Mouse (Mus musculus) heart, adult 8-10 months (tissue): Measurements from ENCODE around the gene Als2. TPM values are rescaled to one million over a fixed set of nuclear protein-coding genes. Genes with fewer than 3 reads are reported as not detected.

Experiments
- DNase-seq: peaks from one replicate; pipeline ENCODE4 v3.0.0; 2022; ENCODE audit warnings: low spot score
- total RNA-seq, 4 experiments: library from RNA; stranded (reverse); gene quantifications; 2 replicates each; pipeline ENCODE4 v1.2.4; 2022

Als2 gene
- 10 to 100 TPM; 10.6 to 10.9 (median 10.7) TPM for total RNA-seq

DNA sequence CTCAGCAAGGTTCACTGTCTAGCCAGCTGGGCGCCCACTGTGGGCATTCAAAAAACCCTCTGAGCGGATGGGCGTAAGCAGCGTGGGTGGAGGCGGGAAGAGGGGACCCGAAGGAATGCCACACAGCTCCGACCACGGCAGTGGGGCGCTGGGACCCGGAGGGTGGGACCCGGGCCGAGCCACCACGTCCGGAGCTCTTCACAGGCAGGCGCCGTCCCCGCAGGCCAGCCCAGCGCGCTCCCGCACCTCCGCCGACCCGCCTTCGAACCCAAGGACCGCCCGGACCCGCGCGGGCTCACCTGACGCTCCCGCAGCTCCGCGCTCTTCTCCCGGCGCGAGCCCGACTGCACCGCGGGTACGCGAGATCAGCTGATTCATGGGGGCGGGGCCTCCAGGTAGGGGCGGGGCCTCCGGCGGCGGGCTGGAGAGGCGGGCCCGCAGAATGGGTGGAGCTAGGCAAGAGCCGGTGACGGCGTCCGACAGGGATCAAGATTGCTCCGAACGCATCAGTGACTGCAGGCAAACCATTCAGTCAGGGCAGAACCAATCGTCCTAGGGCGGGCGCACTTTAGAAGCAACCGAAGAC is at the start of gene Als2:
Gene Als2 (minus strand): TSS at position 376 of the 586 bp plus-strand sequence.
- peak; percentile 97 for DNase-seq

DNA sequence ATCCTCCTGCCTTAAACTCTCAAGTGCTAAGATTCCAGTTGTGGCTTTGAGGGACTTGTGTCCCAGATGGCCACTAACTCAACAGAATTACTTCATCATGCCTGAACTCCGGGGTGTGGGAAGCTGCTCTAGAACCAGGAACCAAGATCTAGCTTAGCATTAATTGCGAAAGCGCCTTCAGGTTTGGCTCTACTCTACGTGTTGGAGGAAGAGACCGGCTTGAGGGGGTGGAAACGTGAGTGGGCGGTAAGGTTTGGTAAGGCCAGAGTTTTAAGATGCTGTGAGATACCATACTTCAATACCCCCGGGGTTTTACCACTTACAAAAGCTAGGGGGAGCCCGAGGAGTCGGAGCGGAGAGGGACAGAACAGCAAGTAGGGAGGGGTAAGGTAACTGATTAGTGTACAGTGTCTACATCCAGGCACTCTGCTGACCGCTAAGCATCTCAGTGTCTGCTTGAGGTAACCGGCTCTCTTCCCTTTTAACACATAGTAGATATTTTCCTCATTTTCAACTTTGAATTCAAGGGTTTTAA is 49.4 kb upstream of the Als2 start:
- no peak for DNase-seq

DNA sequence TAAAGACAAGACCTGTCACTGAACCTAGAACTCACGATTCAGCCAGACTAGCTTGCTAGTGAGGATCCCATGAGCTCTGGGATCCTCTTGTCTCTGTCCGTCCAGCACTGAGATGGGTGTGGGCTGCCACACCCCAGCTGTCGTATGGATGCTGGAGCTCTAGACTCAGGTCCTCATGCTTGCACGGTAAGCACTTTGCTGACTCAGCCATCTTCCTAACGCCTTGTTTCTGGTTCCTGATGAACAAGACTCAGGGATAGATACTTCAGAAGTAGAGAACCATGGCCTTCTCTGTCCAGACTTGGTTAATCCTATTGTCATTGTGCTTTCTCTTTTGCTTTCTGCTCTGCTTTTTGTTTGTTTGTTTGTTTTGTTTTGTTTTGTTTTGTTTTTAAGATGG is 48.8 kb upstream of the Als2 start:
- DNase-seq = no peak

DNA sequence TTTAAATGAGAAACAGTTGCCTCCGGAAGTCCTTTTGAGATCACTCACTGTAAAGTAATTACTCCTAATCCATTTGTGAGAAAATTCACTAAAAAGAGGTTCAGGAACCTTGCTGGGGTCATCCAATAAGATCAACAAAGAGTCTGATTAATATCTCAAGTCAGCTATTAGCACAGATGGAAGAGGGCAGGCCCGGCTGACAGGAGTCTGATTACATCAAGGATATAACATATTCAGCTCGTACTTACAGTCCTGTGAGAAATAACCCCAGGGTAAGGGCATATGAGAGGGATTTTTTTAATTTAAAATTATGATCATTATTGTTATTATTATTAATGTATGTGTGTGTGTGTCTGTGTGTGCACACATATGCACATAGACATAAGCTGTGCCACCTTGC is 35.2 kb upstream of the Als2 start:
- no peak for DNase-seq

DNA sequence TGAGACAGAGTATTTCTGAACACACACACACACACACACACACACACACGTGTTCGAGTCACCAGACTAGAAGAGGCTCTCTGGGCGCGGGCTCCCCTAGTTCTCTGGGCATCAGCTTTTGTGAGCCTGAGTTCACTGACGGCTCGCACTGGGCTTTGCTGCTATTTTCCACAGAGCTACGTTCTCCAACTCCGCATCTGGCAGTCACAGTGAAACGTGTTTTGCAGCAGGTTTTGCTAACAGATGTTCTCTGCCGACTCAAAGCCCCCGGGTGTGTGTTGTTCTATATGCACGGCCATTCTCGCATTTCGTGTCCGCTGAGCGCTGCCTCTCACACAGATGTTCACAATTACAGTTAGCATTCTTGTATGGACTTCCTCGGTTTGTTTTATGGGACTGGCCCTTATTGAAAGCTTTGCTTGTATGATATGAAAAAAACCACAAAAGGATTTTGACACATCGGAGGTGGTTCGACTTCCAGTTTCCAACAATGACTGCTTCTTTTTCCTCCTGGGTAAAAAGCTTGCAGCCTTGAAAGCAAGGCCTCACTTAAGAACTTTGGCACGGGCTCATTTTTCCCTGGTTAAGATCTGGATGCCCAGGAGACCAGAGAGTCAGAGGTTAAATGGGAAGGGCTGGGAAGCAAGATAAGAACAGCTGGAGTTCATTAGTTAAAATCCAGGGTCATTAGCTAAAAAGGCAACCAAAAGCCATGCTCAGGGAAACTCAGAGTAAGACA is 33.1 kb upstream of the Als2 start:
- DNase-seq = peak; percentile 21

DNA sequence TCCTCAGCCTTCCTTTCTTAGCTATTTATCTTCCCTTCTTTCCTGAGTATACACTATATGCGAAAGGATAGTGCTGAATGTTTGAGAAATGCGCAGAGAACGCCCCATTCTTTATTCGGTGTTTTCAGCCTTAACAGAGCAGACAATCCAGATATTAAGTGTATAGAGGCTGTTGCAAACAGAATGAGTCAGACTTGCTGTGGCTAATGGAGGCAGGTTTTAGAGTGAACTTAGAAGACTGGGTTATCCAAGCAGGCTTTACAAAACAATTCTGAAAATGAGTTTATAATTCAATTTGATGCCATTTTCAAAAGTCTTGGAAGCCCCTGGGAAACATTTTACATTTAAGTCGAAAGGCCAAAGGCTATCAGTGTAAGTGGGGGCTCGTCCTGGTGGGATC is 32.4 kb upstream of the Als2 start:
- DNase-seq = no peak

DNA sequence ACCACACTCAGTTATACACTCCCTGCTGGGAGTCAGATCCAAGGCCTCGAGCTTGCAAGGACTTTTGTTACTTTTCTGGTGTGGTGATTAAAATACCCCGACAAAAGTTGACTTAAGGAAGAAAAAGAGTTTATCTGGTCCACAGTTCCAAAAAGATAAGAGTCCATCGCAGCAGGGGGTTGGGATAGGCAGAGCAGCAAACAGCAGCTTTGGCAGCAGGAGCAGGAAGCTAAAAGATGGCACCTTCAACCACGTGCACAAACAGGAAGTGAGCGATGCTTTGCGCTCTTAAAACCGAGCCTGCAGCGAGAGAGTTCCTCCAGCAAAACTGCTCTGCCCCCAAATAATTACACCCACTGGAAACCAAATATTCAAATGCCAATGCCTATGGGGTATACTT is 31.9 kb upstream of the Als2 start:
- no peak for DNase-seq

DNA sequence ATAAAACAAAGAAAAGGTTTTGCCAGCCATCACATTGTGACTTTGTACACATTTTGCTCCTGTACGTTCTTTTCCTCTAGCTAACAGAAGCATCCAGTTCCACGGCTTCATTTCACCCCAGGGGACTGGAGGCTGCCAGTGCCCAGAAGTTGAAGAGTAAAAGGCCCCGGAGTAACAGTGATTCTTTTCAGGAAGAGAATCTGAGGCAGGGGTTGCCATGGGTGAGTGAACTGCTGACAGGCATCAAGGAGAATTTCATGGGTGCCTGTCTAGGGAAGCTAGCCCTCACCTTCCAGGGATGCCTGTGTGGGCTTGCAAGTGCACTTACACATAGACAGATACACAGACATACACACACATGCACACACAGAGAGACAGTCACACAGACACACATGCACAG is 20.7 kb upstream of the Als2 start:
- DNase-seq = no peak

DNA sequence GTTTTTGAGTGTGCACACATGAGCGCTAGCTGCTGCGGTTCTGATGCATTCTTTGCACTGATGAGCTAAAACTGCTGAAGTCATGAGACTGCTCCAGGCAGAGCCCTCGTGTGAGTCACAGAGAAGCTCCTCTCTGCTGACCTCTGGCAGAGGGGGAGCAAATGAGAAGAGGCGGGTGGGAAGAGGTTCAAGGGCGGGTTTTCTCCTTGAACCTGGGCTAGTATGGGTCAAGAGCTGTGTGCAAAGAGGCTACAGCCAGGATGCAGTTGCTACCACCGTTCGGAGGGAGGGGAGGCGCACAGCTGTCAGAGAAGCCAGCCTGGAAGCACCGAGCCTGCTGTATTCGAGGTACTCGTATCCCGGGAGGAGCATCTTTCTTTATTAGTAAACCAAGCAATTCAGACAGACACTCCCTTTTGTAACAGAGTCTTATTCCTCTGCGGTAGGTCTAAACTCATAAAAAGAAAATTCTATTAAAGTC is 19.8 kb upstream of the Als2 start, which contains the start of gene Cdk15:
Gene Cdk15 (plus strand): TSS at position 156 of the 481 bp plus-strand sequence.
- DNase-seq = no peak

DNA sequence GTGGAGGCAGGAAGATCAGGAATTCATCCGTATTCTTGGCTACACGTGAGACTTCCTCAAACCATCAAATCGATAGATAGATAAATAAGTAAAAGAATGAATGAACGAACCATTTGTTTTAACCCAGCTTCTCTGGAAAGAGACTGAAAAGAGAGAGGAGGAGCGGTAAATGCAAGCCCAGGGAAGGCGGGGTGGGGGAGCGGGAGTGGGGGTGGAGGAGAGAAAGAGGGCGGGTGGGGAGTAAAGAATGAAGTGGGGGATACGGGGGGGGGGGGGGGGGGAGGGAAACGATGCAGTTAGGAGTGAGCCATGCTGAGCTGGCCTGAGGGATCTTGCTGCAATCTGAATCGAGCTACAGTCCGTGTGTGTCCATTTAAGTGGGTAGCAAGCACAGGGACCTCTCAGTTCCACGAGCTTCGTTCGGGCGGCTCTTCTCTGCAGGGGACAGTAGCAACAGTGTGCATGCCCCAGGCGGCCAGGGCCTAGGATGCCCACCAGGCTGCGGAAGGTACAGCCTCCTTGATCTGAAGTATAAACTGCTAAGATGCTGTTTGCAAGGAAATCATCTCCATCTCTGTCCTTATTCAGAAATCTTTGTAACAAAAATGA is 16.4 kb upstream of the Als2 start:
- DNase-seq = no peak

DNA sequence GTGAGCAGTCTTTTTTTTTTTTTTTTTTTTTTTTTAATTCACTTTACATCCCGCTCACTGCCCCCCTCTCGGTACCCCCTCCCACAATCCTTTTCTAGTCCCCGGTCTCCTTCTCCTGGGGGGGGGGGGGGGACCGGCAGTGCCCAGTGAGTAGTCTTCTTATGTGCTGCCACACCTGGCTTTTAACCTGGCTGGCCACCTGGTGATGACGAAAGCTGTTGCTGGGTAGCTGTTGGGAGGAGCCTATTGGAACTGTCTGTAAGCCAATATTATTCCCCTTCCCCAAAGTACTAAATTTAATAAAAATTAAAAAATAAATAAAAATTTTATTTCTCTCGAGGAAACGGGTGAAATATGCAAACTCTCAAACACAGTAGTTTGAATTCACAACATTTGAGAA is 15.7 kb upstream of the Als2 start:
- DNase-seq = no peak

DNA sequence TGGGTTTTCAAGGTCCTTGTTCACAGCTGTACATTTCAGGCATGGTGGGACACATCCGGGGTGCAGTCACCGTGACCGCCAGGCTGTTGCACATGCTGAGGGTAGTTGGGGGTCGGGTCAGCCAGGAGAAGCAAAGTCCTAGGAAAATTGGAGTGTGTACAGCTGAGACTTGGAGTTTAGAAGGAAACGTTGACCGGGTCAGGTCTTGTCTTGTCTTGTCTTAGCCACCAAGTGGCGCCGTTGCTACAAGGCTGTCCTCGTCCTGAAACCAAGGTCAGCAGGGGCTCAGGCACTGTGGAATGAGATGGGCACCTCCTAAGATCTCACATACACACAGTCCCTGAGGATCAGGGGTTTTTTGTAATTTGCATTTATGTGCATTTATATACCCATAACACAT is 10.6 kb upstream of the Als2 start:
- peak; percentile 15 for DNase-seq

DNA sequence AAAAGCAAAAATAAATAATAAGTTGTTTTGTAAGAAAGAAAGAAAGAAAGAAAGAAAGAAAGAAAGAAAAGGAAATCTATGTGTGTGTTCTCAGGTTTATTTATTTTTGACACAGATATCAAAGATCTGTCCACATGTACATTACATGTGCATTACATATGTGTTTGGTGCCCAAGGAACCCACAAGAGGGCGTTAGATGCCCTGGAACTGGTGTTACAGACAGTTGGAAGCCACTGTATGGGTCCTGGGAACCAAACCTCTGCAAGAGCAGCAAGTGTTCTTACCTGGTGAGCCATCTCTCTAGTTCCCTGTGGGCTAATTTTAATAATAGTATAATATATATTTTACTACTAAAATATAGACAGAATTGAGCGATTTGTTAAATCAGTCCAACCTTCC is 6.7 kb upstream of the Als2 start:
- DNase-seq = no peak

DNA sequence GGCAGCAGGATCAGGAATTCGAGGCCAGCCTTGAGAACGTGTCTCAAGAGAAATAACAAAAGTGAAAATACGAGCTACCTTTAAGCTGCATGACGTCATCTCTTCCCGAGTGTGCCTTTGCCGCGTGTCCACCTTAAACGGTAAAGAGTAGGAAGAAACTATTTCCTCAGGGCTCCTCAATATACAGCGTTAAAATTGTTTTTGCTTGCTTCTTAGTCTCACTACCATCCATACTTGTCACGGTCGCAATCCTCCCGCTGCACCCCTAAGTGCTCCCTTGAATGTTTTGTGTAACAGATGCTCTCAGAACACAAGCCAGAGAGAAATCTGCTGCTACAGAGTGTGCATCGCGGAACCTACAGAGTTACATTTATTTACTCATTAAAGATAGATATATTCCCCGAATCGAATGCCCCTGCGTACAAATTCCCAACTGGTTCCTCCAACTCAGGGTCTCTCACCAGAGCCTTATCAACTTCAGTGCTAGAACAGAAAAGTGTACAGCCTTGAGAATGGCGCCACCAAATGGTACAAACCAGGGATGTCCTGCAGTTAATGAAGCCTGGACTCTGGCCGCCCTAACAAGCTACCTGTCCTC is 682 bp upstream of the Als2 start:
- peak; percentile 73 for DNase-seq

DNA sequence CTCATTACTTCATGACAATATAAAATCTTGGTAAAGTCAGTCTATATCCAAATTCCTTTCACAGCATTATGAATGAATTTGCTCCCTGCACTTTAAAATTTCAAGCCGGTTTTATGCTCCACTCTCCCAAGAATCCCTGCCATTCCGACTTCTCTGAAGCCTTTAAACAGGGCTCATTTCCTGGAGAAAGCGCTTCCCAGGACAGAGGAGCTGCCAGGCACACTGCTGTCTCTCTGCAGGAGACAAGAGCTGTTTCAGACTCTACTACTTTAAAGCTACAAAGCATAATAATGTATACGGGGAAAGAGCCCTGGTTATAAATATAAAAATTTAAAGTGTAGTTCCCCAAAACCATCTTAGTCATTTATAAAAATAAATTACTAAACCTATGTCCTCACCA is 7.8 kb downstream of the Als2 start:
- DNase-seq = no peak

DNA sequence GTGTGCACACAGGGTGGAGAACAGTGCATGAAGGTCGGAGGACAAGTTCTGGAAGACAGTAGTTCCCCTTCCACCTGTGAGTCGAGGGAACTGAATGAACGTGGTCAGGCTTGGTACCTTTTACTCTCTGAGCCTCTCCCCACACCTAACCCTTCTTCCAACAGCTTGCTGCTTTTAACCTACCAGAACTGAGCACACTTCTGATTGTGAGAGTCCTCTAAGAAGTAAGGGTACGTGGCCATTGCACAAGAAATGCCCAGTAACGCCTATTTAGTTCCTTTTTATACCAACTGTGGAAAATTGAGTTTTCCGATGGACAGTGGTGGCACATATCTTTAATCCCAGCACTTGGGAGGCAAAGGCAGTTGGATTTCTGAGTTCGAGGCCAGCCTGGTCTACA is 8.5 kb downstream of the Als2 start:
- DNase-seq = no peak

DNA sequence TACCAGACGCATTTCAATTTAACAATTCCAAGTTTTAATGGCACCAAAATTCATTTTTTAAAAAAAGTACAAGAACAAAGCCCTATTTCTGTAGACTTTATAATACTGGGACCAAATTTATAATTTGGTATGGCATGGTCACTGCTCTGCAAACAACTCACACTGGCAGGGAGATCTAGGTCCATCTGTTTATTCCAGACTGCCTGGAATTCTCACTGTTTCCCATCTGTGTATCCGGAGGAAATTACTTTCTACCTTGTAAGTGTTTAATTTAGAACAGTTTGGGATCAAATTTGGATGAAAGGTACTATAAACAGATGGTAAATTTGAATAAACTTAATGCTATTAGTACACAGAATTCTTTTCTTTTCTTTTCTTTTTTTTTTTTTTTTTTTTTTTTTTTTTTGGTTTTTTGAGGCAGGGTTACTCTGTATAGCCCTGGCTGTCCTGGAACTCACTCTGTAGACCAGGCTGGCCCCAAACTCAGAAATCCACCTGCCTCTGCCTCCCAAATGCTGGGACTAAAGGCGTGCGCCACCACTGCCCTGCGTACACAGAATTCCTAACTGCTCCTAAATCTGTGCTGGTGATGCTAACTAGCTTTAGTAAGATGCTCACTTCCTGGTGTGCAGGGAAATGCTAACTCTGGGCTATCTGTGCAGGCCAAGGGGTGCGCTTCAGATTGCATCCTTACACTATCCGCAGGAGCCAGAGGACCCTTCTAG is 14.8 kb downstream of the Als2 start:
- DNase-seq = no peak

DNA sequence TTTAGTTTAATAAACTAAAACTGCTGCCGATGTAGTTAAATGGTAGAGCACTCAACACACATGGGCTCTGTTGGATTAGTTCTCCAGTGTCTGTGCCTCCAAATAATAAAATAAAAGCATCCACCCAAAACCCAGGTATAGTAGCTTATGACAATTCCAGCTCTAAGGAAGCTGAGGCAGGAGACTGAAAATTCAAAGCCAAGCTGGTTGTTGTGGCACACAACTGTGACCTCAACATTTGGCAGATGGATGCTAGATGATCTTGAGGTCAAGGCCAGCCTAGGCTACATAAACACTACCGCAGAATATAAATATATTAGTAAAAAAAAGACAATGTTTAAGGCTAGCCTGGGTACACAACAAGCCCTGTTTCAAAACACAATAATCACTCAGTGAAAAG is 15.4 kb downstream of the Als2 start:
- no peak for DNase-seq

DNA sequence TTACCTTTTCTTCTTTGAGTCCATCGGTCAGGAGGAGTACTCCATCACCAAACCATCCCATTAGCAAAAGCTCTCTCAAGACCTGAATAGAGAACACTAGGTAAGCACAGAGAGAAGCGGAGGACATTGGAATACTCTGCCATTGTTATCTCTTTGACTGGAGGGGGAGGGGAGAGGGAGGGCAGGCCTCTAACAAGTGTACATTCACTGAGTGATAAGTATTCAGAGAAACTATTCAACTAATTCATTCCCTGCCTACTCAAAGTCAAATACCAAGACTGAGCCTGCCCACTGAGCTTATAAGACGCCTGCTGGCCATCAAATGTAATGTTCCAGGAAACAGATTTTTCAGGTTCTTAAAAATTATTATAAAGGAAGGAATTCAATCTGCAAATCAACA is 16.7 kb downstream of the Als2 start:
- DNase-seq = no peak

DNA sequence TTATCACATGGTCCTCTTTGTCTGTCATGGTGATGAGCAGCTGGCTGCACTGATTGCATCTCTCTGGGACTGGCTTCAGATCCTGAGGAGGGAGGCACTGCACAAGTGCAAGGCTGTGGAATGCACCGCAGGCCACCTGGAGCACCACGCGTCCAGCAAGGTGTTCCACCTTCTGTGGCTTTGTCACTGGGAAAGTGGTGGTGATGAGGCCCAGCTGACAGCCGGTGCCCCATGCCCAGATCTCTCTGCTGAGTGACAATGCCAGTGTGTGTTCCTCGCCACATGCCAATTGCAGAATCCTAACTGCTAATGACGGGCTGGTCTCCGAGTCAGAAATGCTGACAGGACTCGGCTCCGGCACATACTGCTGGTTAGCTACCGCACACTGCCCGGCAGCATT is 21.6 kb downstream of the Als2 start:
- DNase-seq = no peak

DNA sequence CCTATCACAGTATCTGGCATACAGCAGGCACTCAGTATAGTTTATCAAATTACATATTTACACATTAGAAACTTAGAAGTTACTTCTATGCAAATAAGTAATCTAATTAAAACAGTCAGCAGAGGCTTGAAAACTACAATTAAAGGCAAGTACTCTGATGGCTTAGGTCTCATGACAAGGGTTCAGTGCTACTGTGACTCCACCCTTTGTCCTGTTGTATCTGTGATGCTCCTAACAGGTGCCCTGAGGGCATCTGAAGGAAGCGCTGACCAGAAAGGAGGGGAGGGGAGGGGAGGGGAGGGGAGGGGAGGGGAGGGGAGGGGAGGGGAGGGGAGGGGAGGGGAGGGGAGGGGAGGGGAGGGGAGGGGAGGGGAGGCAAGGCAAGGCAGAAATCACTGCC is 24.1 kb downstream of the Als2 start:
- DNase-seq = no peak
